Mouse (Mus musculus) C2C12 (cell line): Measurements from ENCODE around the gene Dpep3.

Source experiments
- CTCF ChIP-seq: IDR thresholded peaks from one replicate; pipeline ENCODE4 v1.5.1; 2011; ENCODE audit not compliant: control insufficient read depth, insufficient read depth, insufficient read length
- FOSL1 ChIP-seq: IDR thresholded peaks from one replicate; pipeline ENCODE4 v1.8.0; 2011; ENCODE audit warnings: mild to moderate bottlenecking, low read length; ENCODE audit not compliant: poor library complexity, insufficient read depth, severe bottlenecking
- MAX ChIP-seq: IDR thresholded peaks from one replicate; pipeline ENCODE4 v1.6.1; 2011; ENCODE audit warnings: mild to moderate bottlenecking, control low read depth
- MYOD1 ChIP-seq: IDR thresholded peaks from one replicate; pipeline ENCODE4 v1.6.1; 2011; ENCODE audit warnings: low read depth; ENCODE audit not compliant: control insufficient read depth, insufficient read length
- MYOG ChIP-seq: IDR thresholded peaks from one replicate; pipeline ENCODE4 v1.6.1; 2011; ENCODE audit not compliant: control insufficient read depth, insufficient read length; ENCODE audit errors: extremely low read depth
- USF1 ChIP-seq: IDR thresholded peaks from one replicate; pipeline ENCODE4 v1.6.1; 2011; ENCODE audit warnings: low read depth, mild to moderate bottlenecking, control low read depth, moderate library complexity

DNA sequence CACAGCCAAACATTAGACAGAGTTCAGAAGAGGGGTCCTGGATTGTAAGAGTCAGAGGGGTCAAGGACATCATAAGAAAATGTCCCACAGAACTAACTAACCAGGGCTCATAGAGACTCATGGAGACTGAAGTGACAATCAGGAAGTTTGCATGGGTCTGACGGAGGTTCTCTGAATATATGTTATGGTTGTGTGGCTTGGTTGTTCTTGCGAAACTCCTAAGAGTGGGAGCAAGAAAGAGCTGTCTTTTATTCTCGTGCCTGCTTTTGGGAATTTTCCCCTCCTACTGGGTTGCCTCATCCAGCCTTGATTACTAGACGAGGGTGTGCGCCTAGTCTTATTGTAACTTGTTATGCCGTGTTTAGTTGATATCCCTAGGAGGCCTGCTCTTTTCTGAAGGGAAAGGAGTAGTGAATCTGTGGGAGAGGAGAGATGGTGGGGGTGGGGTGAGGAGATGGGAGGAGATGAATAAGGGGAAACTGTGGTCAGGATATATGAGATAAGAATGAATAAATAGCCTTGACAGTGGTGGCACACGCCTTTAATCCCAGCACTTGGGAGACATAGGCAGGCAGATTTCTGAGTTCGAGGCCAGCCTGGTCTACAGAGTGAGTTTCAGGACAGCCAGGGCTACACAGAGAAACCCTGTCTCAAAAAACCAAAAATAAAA is 25.4 kb upstream of the Dpep3 start:
- TF ChIP-seq CTCF (no peak), MAX (no peak), USF1 (no peak), MYOD1 (no peak), MYOG (no peak), FOSL1 (no peak)
